Mouse (Mus musculus) myocyte (in vitro differentiated cells): ENCODE measurements around the gene Sh3d19.

Source experiments
- CEBPB ChIP-seq: IDR thresholded peaks from 2 replicates; pipeline ENCODE4 v1.6.1; 2011; ENCODE audit warnings: mild to moderate bottlenecking, moderate library complexity; ENCODE audit not compliant: poor library complexity, insufficient read depth, severe bottlenecking
- POLR2A ChIP-seq: IDR thresholded peaks from one replicate; pipeline ENCODE4 v1.6.1; 2011; ENCODE audit warnings: low read depth, mild to moderate bottlenecking, control low read depth, moderate library complexity; ENCODE audit not compliant: insufficient read length
- POLR2AphosphoS2 ChIP-seq: IDR thresholded peaks from one replicate; pipeline ENCODE4 v1.6.1; 2011; ENCODE audit warnings: low read depth, control low read depth; ENCODE audit not compliant: insufficient read length
- REST ChIP-seq: IDR thresholded peaks from one replicate; pipeline ENCODE4 v1.6.1; 2011; ENCODE audit warnings: mild to moderate bottlenecking, control low read depth, moderate library complexity; ENCODE audit not compliant: insufficient read depth, insufficient read length
- SRF ChIP-seq: IDR thresholded peaks from one replicate; pipeline ENCODE4 v1.6.1; 2011; ENCODE audit warnings: low read depth; ENCODE audit not compliant: control insufficient read depth, insufficient read length
- TCF12 ChIP-seq: IDR thresholded peaks from one replicate; pipeline ENCODE4 v1.6.1; 2011; ENCODE audit warnings: mild to moderate bottlenecking, control low read depth; ENCODE audit not compliant: poor library complexity, insufficient read depth, severe bottlenecking

DNA sequence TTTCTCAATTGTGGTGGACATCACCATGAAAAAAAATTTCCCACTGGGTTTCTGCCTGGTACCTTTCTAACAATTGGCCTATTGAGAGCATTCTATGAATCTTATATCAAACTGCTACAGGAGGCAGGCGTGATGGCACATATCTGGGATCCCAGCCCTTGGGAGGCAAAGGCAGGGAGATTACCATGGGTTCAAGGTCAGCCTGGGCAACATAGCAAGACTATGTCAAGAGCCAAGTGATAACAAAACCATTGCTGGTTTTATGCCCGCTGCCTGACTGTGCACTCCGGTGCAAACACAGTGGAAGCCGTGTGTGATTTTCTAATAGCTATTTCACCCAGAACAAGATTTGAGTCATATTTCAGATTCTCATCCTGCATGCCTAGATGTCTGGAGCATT, 20.0 kb upstream of the Sh3d19 start:
- TF ChIP-seq POLR2A (no peak), TCF12 (no peak), SRF (no peak), CEBPB (no peak), POLR2AphosphoS2 (no peak), REST (no peak)
